Mouse (Mus musculus): ENCODE results near the gene Mcoln3.

The Mcoln3 gene

GRCm38 (mm10) chr3:146117258-146117996 is at the start of gene Mcoln3:
Mcoln3 (plus strand) TSS chr3:146117450.
- DNase-seq, result peak; percentile 31

- DNase-seq, result no peak
Observed at GRCm38 (mm10) chr3:146069276-146069675, 48.0 kb upstream of the Mcoln3 start.

DNA sequence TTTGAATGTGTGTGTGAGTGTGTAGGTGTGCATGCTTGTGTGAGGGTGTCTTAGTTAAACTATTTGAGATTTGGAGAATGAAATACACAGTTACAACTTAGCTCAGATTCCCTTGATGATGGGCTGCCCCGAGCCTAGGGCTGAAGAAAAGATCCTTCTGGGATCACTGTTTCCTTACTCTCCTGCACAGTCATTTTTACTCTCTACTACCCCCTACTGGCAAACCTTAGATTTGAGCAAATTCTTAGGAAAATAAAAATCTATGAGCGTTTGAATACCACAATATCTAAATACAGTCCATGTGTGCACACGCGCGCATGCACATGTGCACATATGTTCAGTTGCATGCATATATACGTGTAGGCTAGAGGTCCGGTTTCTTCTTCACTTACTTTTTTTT is 44.5 kb upstream of the Mcoln3 start:
- DNase-seq, result no peak

DNA sequence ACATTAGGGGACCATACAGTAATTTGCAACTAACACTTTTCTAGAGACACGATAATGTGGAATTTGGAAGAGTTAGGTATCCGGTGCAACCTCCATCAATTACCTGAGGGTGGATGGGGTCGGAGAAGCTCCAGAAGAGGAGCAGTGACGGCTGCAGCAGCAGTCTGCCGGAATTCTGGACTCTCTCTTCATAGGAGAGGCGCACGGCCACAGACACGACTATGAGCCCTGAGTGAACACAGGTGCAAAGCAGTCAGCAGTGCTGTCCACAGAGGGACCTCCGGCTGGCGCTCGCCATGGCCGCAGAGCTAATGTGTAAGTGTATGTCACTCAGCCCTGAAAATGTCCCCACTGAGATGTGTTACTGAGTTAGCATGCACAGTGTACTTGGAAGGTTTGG is 37.0 kb upstream of the Mcoln3 start:
- DNase-seq, result no peak

DNA sequence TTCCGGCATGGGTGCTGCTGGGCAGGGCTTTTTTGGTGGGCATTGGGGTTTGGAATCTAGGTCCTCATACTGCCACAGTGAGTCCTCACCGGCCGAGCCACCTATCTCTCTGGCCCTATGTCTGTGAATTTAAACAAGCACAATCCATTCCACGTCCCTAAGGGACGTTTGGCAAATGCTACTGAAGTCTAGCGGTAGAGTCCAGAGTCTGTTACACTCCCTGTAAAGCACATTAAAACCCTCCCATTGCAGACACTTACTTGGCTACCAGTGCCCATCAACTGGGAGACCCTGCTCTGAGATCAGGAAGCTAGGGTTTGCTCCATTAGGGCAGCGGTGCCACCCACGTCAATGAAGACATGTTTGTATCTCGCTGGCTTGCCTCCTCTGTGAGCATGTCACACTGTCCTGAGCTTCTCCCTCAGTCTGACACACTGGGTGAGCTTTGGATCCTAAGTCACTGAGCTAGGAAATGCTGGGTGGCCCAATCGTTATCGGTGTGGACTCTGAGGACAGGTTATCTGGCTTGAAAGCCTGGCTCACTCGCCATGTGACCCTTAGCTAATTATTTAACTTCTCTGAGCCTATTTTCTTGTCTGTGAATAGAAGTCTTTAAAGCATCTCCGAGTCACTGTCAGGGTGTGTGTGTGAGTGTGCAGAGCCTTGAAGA is 26.1 kb upstream of the Mcoln3 start:
- no peak for DNase-seq

GRCm38 (mm10) chr3:146095066-146095465 is 22.2 kb upstream of the Mcoln3 start:
- DNase-seq, result no peak

GRCm38 (mm10) chr3:146096986-146097385 is 20.3 kb upstream of the Mcoln3 start:
- no peak for DNase-seq

- DNase-seq, result no peak
Observed at GRCm38 (mm10) chr3:146097861-146098260, 19.4 kb upstream of the Mcoln3 start.

- no peak for DNase-seq
Observed at GRCm38 (mm10) chr3:146099925-146100324, 17.3 kb upstream of the Mcoln3 start.

DNA sequence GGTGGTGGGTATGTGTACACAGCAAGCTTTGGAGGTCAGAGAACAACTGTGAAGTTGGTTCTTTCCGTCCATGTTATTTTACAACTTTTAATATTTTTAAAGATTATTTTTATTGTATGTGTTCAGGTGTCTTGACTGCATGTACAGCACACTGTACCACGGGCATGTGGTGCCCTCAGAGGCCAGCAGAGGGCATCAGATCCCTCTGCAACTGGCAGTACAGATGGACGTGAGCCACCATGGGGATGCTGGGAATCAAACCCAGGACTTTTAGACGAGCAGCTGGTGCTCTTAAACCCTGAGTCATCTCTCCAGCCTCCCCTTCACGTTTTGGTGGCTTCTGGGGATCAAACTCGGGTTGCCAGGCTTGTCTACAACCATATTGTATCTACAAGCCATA is 15.2 kb upstream of the Mcoln3 start:
- DNase-seq, result peak; percentile 19

DNA sequence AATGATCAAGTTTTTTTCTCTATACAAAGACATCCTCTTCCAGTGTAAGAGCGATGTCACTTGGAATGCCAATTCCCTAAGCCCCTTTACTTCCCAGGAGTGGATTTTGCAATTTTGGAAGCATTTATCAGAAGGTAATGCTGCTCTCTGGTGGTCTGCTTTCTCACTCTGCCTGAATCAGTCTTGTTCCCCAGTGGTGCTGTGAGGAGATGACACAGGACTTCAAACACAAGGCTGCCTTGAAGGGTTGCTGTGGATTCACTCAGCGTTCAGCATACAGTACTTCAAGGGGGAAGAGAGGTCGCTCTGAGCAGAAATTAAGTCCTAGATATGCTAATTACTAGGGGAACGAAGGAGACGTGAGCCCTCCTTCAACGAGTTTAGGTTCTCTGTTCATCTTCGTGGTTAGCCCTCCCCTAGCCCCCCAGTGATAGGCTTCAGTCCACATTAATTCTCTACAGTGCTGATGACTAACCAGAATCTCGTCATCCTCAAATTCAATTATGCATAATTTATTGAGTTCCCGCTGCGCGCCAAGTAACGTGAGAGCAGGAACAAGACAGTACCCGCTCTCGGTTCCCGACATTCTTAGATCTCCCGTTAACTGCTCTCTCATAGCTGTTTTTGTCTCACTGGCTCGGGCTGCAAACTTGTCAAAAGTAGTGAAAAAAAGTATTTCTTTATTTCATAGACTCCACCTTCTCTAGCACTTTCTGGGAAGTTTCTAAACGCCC is 10.0 kb upstream of the Mcoln3 start:
- peak; percentile 31 for DNase-seq

GRCm38 (mm10) chr3:146107921-146108571 is 9.2 kb upstream of the Mcoln3 start, which contains the start of gene Wdr63:
Wdr63 (minus strand) TSS chr3:146108130.
- DNase-seq, result peak; percentile 71

GRCm38 (mm10) chr3:146108945-146109344 is 8.3 kb upstream of the Mcoln3 start:
- no peak for DNase-seq

- DNase-seq, result no peak
Observed at GRCm38 (mm10) chr3:146110358-146110757, 6.9 kb upstream of the Mcoln3 start.

DNA sequence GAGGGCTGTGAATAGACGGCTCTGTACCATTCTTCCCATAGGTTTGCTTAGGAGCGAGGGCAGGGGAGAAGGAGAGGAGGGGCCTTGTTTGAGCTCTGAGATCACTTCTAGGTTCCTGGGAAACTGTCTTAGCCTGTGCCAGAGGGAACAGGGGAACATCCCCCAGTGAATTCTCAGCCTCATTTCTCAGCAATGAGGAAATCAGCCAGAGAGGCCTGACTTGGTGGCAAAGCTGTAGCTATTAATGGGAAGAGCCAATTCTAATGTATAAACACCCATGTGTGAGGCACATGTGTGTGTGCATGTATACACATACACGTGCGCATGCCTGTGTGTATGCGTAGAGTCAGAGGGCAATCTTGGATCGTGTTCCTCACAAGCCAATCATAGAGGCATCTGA is 6.3 kb upstream of the Mcoln3 start:
- DNase-seq, result no peak

GRCm38 (mm10) chr3:146117997-146118457 is 777 bp downstream of the Mcoln3 start:
- peak; percentile 12 for DNase-seq

DNA sequence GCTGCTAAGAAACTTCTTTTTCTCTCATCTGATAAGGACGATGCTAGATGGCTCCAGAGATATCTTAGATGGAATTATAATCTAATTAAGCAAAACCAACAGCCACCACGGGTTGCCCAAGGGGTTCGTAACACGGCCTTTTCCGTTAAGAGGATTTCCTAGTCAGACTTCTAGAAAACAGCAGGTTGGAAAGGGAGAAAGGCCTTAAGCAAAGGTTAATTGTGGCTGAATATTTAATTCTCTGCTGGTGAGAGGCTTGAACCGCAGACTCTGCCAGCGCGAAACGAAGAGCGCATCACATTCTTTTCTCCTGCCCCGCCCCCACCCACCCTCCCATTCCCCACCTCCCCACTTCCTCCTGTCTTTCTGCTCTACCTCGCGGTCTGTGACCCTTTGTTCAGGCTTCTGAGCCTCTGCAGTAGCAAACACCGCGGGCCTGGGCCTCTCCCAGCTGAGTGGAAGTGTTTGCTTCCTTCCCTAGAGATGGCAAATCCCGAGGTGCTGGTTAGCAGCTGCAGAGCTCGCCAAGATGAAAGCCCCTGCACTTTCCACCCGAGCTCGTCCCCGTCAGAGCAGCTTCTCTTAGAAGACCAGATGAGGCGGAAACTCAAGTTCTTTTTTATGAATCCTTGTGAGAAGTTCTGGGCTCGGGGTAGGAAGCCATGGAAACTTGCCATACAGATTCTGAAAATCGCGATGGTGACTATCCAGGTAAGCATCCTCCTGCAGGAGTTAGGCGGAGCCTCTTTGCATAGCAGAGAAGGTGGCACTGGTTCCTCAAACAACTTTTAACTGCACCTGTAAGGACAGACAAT is 4.3 kb downstream of the Mcoln3 start:
- DNase-seq, result peak; percentile 12

DNA sequence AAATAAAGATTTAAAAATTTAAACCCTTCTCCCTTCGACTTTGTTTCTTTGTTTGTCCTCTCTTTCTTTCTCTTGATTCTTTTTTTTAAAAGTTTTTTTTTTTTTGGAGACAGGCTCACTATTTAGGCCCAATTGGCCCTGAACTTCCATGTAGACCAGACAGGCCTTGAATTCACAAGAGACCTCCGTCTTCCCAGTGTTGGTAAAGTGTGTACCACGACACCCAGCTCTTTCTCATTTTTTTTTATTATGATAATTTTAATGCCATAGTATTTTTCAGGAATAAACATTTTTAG is 4.8 kb downstream of the Mcoln3 start:
- DNase-seq, result no peak

DNA sequence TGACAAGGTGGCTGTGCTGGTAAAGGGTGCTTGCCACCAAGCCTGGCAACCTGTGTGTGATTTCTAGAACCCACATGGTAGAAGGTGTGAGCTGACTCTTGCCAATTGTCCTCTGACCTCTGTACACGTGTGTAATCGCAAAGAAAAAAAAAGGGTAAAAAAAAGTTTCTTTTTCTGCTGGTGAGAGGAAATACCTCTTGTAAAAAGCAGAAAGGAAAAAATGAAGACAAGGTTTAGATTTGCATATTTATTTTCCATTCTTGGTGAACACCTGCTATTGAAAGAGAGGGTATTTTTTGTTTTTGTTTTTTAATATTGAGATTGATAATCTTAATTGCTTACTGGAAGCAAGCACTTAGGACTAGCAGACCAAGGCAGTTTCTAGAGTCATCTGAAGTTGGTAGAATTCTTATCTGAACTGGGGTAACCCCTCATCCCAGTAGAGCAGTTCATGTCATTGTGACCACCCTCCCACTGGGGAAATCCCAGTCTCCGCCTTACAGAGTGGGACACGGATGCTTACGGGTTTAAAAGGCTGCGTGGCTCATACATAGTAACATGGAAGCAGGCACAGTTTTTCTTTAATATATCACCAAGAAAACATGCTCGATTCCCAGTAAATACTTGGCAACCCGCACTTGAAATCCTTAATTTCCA is 5.7 kb downstream of the Mcoln3 start:
- DNase-seq, result no peak

DNA sequence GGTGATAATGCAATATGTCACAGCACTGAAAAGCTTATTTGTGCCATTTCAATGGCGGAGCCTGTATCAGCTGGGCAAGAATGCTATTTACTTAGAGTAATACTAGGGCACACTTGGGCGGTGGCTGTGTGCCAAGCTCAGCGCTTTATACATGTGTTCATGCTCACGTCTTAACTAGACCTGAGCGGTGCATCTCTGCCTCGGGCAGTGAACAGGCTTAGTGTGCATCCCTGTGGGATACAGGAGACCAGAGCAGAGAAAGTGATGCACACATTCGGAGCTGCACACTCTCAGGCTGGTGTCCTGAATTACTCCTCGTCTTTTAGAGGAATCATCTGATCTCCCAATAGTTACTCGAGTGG is 6.2 kb downstream of the Mcoln3 start:
- no peak for DNase-seq

DNA sequence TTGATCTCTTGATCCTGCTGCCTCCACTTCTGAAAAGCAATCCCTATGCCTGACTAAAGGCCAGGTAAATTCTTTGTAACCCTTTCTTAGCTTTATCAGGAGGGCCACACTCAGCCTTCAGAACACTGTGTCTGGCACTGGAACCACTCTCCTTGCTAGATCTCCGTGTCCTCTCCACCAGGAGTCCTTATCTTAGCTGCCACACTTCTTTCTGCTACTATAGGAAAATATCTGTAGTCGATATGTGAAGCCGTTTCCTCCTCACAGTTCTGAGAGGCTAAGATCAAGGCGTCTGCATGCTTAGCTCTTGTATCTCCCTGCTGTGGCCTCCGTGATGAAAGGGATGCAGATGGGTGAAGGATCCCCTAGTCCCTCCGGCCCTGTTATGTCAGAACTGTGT is 10.0 kb downstream of the Mcoln3 start:
- DNase-seq, result no peak

- DNase-seq, result no peak
Observed at GRCm38 (mm10) chr3:146134834-146135233, 17.6 kb downstream of the Mcoln3 start.

Data from kidney, postnatal 10 days (tissue).